Mouse (Mus musculus) cerebellum, postnatal 25 days (tissue): ENCODE results near the gene Tufm.
A peak's percentile ranks its signal among the peaks of the same experiment; 100 is the strongest.
"Not testable (repeated sequence)": the region's sequence is repeated elsewhere in the genome, so short reads cannot be mapped to it uniquely, and the experiment has no call there.

Source experiments
- DNase-seq, 2 experiments: peaks; one replicate each; pipeline ENCODE4 v3.0.0; 2021; ENCODE audit warnings: mixed read lengths in 2 of 2

The Tufm gene

DNA sequence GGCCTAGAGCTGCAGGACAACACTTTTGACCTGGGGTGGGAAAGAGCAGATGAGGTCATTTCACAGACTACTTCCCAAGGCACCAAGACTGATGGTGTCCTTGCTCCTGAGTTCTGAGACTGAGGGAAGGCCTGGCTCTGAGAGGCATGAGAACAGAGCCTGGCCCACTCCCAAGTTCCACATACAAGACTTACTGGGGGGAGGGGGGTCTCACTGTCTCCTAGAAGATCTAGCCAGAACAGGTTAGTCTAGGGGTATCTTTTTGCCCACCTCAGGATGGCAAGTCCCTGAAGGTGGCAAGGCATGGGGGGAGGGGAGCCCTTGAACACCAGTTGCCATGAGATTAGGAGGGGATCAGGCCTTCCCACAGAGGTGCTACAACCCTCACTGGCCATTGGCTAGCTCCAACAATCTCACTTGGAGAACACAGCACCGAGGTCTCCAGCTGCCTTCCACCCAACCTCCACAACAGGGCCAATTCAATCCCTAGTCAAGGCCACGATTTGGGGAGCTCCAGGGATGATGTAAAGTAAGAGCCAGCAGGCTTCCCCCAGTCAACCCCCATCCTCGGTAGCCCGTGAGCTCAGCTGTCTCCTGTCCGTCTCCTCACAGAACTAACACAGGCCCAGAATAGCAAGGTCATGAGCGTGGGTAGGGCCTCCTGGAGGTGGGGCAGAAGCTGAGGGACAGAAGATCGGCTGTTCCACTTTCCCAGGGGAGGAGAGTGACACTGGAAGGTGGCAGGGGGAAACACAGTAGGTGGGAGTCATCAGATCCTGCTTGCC lies 21.7 kb upstream of the Tufm start:
- no peak for DNase-seq

DNA sequence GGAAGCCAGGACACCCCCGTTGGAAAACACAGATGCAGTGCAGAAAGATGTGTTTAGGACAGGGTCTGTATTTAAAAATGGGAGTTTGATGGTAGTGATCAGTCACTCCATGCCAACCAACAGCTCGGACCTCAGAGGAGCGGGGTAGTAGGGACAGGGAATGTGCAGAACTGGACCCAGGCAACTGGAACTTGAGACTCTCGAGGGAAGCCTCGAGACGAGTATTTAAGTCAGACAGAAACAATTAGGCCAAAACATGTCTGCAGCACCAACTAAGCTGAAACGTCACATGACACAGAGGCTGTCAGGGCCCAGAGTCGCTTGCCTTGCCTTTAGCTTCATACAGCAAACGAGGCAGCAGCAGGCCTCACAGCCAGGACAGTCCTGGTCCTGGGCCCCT lies 21.0 kb upstream of the Tufm start:
- no peak for DNase-seq

- no peak for DNase-seq
Measured at GRCm38 (mm10) chr7:126466707-126467106, 20.5 kb upstream of the Tufm start.

DNA sequence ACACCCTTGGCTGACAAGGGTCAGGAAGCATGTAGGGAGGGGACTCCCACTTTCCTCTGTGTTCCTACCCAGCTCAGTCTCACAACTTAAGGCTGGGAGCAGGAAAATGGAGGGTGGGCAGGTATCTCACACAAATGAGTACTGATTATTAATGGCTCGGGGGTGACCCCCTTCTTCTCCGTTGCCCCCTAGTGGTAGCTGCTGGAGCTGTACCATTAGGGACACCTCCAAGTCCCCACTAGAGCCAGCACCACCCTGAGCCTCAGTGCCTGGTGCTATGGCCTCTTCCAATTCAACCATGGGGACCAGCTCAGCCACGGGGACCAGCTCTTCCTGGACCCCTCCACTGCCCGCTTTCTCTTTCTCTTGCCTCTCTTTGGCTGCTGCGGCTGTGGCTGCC lies 19.9 kb upstream of the Tufm start:
- DNase-seq, result peak in 1 of 2 experiments; percentile 58

GRCm38 (mm10) chr7:126467834-126468627 lies 19.1 kb upstream of the Tufm start:
- DNase-seq, result no peak

- DNase-seq, result no peak
Measured at GRCm38 (mm10) chr7:126470077-126470476, 17.1 kb upstream of the Tufm start.

- DNase-seq, result no peak
Measured at GRCm38 (mm10) chr7:126471361-126471760, 15.8 kb upstream of the Tufm start.

GRCm38 (mm10) chr7:126471853-126472252 lies 15.3 kb upstream of the Tufm start:
- no peak for DNase-seq

GRCm38 (mm10) chr7:126472306-126472705 lies 14.9 kb upstream of the Tufm start:
- no peak for DNase-seq

DNA sequence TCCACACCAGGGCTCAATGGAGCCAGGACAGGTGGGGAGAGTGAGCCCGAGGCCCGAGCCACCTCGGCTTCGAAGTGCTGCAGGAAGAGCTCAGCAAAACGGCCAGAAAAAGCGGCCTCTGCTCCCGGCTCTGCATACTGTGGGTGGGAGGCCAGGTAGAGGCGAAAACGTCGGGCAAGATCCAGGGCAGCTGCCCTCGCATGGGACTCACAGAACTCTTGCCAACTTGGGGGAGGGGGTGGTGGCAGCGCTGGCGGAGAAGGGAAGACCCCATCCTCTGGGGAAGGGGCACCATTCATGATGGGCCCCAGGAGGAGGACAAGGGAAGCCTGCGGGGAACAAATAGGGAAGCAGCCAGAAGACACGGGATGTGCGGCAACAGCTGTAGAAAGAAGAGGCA lies 14.4 kb upstream of the Tufm start:
- no peak for DNase-seq

DNA sequence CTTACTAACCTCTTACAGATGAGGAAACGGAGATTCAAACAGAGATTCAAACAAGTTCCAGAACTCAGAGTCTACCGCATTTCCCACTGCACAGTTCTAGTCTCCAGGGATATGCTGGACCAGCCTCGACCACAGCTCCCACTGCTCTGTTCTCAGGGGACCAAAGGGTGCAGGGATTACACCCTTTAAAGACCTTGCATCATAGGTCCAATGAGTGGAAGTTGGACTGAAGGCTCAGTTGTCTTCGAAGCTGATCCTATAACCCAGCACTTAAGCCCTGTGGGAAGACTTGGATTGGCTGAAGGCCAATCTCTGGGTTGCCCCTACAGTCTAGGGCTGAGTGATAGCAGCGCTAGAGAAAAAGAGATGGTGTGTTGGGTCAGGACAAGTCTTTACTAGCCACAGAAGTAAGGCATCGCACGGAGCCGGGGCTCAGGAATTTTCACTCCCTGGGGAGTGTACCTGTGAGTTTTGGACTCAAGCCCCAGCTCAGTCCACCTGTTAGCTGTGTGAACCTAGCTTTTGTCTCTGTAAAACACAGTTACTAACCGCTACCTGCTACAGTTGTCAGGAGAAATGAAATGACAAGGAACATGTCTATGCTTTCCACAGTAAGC lies 13.6 kb upstream of the Tufm start:
- no peak for DNase-seq

GRCm38 (mm10) chr7:126474486-126474955 lies 12.6 kb upstream of the Tufm start:
- peak in 1 of 2 experiments; percentile 59 for DNase-seq

DNA sequence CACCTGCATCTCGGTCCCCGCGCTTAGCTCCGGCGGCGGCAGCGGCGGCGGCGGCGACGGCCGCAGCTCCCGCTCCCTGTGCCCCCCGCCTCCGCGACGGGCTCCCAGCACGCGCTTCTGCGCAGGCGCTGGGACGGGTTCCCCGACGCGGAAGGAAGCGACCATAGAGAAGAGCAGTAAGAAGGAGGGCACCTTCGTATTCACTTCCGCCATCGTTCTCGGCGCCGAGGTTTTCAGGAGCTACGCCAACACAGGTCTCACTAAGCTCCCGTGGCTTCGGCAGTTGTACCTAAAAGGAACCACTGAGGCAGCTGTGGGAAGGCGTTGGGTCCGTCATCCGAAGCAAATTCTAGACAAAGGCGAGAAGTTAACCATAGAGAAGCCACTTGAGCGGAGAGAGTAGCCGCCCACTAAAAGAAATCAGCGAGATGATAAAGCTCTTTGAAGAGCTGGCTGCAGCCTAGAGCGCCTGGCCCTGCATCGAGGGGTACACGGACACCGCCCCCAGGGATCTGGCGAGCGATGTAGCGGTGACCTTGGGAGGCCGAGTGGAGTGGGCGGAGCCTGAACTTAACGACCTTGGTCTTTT lies 12.1 kb upstream of the Tufm start, which contains the start of gene Sh2b1:
TSS of gene Sh2b1 (minus strand) at position 432 of the 589 bp plus-strand sequence.
- peak; percentile 92 to 94 for DNase-seq

DNA sequence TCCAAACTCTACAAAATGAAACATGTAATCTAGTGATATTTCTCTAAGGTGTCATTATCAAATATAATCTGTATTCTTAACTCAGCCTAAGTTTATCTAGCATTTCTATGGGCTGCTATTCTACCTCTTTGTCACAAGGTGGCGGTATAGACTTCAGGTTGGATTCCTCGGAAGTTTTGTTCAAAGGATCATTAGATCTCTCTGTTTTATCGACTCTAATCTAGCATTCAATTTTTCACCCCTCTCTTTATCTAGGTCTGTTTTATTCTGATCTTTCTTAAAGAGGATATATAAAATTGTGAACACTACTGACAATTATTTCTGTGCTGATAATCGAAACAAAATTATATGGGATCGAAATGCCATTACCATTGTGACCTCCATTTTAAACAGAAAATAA lies 5.5 kb upstream of the Tufm start:
- DNase-seq, result no peak

- peak; percentile 83 to 91 for DNase-seq
Measured at GRCm38 (mm10) chr7:126482392-126482871, 4.7 kb upstream of the Tufm start.

- not testable (repeated sequence) for DNase-seq
Measured at GRCm38 (mm10) chr7:126487617-126488385, 640 bp downstream of the Tufm start.

GRCm38 (mm10) chr7:126491005-126491404 lies 3.8 kb downstream of the Tufm start:
- DNase-seq, result no peak

GRCm38 (mm10) chr7:126491973-126492372 lies 4.8 kb downstream of the Tufm start:
- no peak for DNase-seq

GRCm38 (mm10) chr7:126494120-126494519 lies 7.0 kb downstream of the Tufm start:
- no peak for DNase-seq

GRCm38 (mm10) chr7:126496475-126496874 lies 9.3 kb downstream of the Tufm start:
- no peak for DNase-seq

DNA sequence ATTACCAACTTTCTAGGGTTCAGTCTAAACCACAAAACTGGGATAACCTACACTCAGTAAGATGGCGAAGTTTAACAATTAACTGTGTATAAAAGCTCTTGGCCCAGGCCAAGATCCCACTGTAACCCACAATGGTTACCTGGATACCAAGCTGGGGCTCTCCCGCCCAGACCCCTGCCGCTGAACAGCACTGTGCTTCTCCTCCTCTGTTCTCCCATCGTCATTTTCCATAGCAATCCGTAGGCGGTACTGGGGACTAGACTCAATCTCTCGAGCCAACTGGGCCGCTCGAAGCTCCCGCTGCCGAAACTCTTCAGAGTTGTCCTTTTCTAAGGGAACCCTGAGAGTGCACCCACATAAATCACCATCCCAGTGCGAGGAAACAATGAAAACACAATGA lies 10.8 kb downstream of the Tufm start:
- DNase-seq, result no peak

DNA sequence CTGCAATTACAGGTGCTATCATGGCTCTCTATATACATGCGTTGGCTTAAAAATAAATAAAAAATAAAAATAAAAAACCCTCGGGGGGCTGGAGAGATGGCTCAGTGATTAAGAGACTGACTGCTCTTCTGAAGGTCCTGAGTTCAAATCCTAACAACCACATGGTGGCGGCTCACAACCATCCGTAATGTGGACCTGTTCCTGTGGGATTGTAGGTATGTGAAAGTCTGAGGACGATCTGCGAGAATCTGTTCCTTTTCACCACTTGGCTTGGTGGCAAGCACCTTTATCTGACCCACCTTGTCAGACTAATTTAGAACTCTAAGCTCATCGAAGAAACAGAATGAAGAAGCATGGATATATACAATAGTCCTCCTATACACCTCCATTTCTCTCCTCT lies 12.3 kb downstream of the Tufm start:
- no peak for DNase-seq
